Mouse (Mus musculus) stomach, postnatal 0 days (tissue): ENCODE measurements around the gene Phb2.

Experiments
- CTCF ChIP-seq: IDR thresholded peaks from 2 replicates; pipeline ENCODE4 v1.5.1; 2016; ENCODE audit warnings: antibody characterized with exemption, low read depth, mild to moderate bottlenecking, moderate library complexity
- EP300 ChIP-seq: optimal IDR thresholded peaks from 2 replicates; pipeline ENCODE3; 2016; ENCODE audit warnings: antibody characterized with exemption

GRCm38 (mm10) chr6:124699366-124699765 is 12.8 kb upstream of the Phb2 start:
- TF ChIP-seq CTCF = no peak
- TF ChIP-seq EP300 = no peak
